Mouse (Mus musculus): ENCODE results near the gene Naaladl2. TPM values are rescaled to one million over a fixed set of nuclear protein-coding genes. Genes with fewer than 3 reads are reported as not detected.
"Not testable (repeated sequence)": the region's sequence is repeated elsewhere in the genome, so short reads cannot be mapped to it uniquely, and the experiment has no call there.

Naaladl2 gene
- not detected for polyA plus RNA-seq (2017; shearing (Covaris generic))

- no peak for ATAC-seq
These were observed at the start of gene Naaladl2 for GRCm38 (mm10) chr3:25143555-25144311. Naaladl2 (minus strand) TSS chr3:25144261.

GRCm38 (mm10) chr3:25151721-25152120 is 7.7 kb upstream of the Naaladl2 start:
- ATAC-seq, result no peak

DNA sequence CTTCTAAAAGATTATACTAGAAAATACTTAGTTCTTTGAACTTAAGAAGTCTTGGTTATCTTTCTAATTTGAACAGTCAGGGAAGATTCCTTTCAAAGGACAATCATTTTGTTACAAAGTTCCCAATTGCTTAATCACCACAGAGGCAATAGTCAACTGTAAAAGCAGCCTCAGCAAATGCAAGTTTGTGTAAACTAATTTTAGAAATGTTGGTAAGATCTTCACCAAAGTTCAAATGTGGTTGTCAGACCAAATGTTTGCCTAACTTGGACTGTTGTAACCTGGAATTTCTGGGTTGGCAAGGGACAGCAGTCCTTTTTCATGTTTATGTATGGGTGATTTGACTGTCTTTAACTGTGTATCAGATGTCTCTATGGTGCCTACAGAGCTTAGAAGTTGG is 3.2 kb upstream of the Naaladl2 start:
- no peak for ATAC-seq

DNA sequence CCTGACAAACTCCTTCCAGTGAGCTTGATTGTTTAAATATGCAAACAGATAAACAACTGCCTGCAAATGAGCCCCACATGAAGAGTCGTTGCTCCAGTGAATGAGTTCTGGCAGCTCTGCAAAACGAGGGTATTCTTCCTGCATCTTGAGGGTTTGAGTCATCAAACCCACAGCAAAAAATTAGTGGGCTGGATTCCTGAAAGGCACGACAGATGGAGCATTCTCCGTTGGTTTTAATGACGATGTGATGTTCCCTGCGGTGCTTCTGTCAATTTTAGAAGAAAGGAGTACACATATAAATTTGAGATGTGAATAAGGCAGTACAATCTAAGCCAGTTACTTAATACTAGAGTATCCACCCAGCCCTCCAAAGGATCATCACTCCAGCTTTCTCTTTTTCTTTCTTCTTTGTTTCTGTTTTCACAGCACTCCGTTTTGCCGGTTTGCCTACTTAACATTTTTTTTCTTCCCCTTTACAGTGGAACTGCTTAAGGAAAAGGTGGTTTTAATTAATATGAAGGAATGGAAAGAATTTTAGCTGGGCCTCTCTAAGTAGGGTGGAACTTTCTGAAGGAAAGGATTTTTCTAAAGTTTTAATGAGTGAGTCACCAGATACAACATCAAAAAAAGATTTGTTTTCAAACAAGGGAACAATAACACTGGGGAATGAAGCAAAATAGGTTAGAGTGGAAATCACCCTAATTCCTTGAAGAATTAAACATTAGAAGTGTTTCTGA is 1.1 kb upstream of the Naaladl2 start:
- ATAC-seq, result no peak

GRCm38 (mm10) chr3:25143111-25143510 is 950 bp downstream of the Naaladl2 start:
- ATAC-seq, result no peak

DNA sequence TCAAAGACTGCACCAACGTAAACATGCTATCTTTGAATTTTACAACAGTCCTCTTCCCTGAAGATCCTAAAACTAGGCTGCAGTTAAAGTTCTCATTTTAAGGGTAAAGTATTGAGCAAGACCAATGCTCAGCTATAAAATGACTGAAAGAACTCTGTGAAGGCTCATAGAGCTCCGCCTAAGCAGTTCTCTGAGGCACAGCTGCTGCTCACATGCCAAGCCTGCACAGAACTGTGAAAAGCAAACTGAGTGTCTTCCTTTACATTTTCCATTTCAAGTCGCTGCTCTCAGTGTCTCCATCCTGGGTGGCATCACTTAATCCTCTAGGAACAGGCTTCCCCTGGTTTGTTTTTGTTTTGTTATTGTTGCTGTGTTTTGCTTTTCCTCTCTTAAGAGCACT is 12.2 kb downstream of the Naaladl2 start:
- no peak for ATAC-seq

- ATAC-seq, result no peak
These were observed 16.2 kb downstream of the Naaladl2 start for GRCm38 (mm10) chr3:25127864-25128263.

- ATAC-seq, result no peak
These were observed 18.9 kb downstream of the Naaladl2 start for GRCm38 (mm10) chr3:25124919-25125846.

DNA sequence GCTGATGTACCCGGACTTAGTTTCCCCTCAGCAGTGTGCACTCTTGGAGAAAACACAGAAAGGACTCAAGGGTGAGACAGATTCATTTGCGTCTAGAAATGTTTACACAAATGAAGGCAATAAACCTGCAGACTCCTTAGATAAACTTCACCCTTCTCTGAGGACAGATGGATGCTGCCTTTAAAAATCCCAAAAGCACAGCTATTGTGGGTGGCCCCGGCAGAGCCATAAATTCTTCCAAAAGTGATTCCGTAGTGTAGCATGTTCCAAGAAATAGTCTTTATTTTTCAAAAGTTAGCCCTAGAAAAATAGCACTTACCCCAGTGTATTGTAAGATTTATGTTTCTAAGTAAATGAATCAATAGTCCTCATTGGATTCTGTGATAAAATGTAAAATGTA is 31.0 kb downstream of the Naaladl2 start:
- ATAC-seq, result no peak

- ATAC-seq, result no peak
These were observed 35.1 kb downstream of the Naaladl2 start for GRCm38 (mm10) chr3:25108997-25109396.

DNA sequence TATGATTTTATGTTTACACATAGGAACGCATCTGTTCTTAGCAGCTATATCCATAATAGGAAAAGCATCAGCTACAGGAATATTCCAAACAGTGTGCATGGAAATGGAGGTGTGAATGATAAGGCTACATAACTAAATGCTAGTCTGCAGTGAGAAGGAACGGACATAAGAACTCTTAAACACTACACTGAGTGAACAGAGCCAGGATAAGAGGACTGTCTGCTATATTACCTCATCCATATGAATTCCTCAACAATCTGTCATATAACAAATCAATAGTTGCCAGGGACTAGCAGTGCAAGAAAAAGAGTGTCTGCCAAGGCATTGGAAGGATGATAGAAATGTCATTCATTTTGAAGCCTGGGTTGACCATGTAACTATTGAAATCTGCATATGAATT is 51.1 kb downstream of the Naaladl2 start:
- no peak for ATAC-seq

DNA sequence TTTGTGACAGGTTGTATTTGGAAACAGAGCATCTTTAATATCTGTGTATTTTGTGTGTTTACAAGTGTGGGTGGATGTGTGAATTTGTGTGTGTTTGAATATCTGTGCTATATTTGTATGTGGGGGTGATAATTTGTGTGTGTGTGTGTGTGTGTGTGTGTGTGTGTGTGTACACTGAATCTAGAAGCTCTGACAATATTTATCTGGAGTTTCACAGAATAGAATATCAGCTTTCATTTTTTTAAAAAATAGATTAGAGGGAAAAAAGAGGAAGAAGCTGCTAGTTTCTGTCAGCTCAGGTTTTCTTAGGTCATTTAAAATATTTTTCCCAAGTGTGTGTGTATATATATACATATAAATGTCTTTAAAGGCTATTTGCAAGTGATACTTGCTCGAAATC is 68.3 kb downstream of the Naaladl2 start:
- ATAC-seq, result no peak

GRCm38 (mm10) chr3:25074266-25074665 is 69.8 kb downstream of the Naaladl2 start:
- no peak for ATAC-seq

DNA sequence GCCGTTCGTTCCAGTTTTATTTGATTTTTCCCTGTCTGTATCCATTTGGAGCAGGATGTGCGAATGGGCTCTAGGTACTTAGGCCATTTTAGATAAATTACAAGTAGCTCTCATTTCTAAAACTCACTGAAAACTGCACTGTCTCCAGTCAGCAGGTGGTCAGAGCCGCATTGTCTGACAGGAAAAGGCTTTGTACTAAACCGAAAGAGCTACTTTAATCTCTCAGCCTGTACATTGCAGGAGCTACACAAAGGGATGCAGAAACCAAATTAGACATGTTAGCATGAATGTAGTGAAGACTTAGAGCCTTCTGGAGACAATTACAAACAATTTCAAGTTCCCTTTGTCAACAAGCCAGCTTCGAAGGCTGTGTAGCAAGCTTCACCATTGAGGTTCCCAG is 70.2 kb downstream of the Naaladl2 start:
- ATAC-seq, result no peak

GRCm38 (mm10) chr3:25063217-25063616 is 80.8 kb downstream of the Naaladl2 start:
- ATAC-seq, result no peak

GRCm38 (mm10) chr3:25052975-25053374 is 91.1 kb downstream of the Naaladl2 start:
- no peak for ATAC-seq

DNA sequence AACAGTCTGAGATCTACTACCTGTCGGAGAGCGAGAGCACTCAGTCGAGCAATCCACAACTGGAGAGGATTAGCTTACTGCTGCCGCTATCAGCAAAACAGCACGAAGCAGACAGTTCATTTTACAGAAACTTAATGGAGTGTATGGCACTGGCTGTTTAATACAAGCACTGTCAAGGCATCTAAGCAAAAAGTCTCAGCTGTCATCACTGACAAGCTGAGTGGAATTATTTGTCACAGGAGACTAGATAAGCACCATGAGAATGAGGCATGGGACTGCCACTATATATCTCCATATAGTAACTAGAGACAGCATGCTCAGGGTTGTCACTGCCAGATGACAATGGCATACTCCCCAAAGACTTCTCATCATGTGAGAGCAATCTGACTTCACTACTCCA is 124.1 kb downstream of the Naaladl2 start:
- ATAC-seq, result no peak

GRCm38 (mm10) chr3:25010751-25011150 is 133.3 kb downstream of the Naaladl2 start:
- no peak for ATAC-seq

DNA sequence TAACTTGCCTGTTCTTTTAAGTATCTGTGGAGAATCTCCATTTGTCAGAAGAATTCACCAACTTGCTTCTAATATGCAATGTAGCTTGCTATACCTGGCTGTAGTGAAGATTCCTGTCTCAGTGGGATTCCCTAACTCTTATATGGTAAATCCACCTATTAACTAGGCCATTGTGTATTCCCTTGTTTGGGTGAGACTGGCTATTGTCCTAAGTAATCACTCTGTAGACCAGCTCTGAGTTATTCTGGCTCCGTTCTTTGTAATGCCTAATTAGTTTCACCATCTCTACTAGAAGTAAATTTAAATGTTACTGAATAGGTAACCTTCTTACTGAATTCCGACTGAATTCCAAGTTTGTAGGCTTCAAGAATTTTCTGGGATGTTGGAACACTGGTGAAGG is 137.3 kb downstream of the Naaladl2 start:
- not testable (repeated sequence) for ATAC-seq

DNA sequence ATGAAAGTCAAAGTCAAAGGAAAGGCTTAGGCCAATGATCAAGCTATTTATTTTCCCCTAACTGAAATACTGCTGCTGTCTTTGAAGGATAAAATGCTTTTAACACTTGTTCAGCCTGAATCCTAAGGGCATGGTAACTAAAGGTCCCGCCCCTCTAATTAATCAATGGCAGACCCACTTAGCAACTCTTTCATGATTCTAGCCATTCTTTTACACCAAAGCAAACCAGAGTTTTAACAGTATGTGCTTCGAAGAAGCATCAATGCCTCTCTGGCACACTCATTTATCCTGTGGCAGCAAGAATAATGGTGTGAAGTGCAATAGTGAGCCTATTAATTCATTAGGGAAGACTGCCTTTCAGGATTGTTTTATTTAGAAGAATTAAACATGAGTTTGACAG is 151.5 kb downstream of the Naaladl2 start:
- ATAC-seq, result no peak

- ATAC-seq, result no peak
These were observed 152.0 kb downstream of the Naaladl2 start for GRCm38 (mm10) chr3:24992078-24992477.

DNA sequence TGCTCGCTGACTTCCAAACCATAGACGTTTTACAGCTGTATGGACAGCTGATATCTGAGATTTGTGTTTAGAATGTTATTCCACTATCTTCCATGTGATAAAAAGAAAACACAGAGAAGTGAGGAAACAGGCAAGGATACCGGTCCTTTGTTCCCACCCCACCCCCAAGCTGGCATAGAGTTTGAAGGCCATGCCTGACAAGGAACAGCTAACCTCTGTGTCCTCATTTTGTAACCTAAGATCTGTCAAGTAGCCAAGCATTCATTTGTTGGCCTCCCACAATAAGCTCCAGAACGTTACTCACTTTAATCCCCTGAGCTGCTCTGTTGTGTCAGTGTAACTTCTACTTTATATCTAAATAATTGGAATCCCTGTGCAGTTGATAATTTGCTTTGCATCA is 161.9 kb downstream of the Naaladl2 start:
- no peak for ATAC-seq

- ATAC-seq, result no peak
These were observed 201.9 kb downstream of the Naaladl2 start for GRCm38 (mm10) chr3:24942170-24942569.
